Mouse (Mus musculus) thymus, adult 2 months (tissue): ENCODE data around the gene Noct.

Experiments used
- CTCF ChIP-seq: fragments of 200-500 bp; IDR thresholded peaks from 2 replicates; pipeline ENCODE4 v1.5.1; 2012; ENCODE audit warnings: mild to moderate bottlenecking, control low read depth, low read length, moderate library complexity, borderline replicate concordance; ENCODE audit not compliant: control insufficient read depth, poor library complexity, insufficient read depth; ENCODE audit errors: extremely low read depth
- POLR2A ChIP-seq: fragments of 200-500 bp; IDR thresholded peaks from 2 replicates; pipeline ENCODE4 v1.6.1; 2012; ENCODE audit warnings: mild to moderate bottlenecking, low read length, control low read depth, moderate library complexity; ENCODE audit not compliant: control insufficient read depth, poor library complexity, insufficient read depth; ENCODE audit errors: extremely low read depth

GRCm38 (mm10) chr3:51230146-51230835 is 6.0 kb downstream of the Noct start:
- TF ChIP-seq POLR2A (no peak), CTCF (no peak)
